Mouse (Mus musculus): ENCODE measurements around the gene Cry2. TPM values are rescaled to one million over a fixed set of nuclear protein-coding genes. Genes with fewer than 3 reads are reported as not detected.

Cry2 gene
- total RNA-seq, 1 experiment from 2014 or later = 7.3 TPM

DNA sequence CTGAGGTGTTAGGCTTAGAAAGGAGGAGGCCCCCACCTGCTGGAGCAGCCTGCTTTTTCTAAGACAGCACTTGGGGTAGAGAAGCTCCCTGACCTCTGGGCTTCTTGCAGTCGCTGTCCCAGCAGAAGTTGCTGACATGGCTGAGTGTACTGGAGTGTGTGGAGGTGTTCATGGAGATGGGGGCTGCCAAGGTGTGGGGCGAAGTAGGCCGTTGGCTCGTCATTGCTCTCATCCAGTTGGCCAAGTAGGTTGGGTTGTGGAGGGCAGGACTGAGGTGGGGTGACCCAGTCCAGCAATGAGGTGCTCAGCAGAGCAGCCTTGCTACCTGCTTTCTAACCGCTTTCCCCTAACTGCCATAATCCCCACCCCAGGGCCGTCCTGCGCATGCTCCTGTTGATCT lies 56.5 kb downstream of the Cry2 start:
- ATAC-seq (replicated peaks; ENCODE audit: insufficient number of reproducible peaks, low FRiP score, low TSS enrichment, poor library complexity, severe bottlenecking) = no peak

DNA sequence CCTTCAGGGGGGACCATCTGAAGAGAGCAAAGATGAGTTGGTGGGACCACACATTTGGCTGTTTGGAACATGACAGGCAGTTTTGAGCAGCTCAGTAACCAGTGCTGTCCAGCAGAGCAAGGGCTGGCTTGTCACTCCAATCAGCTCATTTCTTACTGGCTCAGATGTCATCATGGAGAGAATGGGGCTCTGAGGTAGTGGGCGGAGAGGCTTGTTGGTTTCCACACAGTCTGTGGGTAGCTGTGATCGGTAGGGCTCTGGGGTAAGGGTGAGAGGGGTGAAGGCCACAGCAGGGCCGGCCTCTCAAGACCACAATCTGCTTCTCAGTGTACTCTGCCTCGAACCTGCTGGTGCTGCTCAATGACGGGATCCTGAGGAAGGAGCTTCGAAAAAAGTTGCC lies 57.5 kb downstream of the Cry2 start:
- no peak for ATAC-seq (replicated peaks; ENCODE audit: insufficient number of reproducible peaks, low FRiP score, low TSS enrichment, poor library complexity, severe bottlenecking)

- no peak for ATAC-seq (replicated peaks; ENCODE audit: insufficient number of reproducible peaks, low FRiP score, low TSS enrichment, poor library complexity, severe bottlenecking)
Observed at GRCm38 (mm10) chr2:92375788-92376187, 58.1 kb downstream of the Cry2 start.

GRCm38 (mm10) chr2:92375099-92375623 lies 58.7 kb downstream of the Cry2 start:
- ATAC-seq (replicated peaks; ENCODE audit: insufficient number of reproducible peaks, low FRiP score, low TSS enrichment, poor library complexity, severe bottlenecking) = peak; percentile 94

DNA sequence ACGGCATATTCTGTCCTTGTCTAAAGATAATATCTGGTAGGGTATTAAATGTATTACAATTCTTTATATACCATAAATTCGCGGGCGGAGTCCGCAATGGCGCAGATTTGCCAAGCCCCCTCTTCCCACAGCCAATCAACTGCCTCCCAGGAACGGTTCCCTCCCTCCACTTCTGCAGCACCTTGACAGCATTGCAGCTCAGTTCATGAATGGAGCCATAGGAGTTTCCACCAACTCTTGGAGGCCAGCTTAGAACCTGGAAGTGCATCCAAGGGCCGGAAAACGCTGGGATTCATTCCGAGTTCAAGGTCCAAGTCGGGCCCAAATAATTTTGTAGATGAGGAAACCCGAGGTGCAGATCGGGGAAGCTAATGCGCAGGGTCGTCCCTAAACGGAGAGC lies 59.3 kb downstream of the Cry2 start, which contains the start of the genes Pex16 and Large2:
Gene Pex16 (plus strand): TSS at position 163 of the 400 bp plus-strand sequence.
Gene Large2 (minus strand): TSS at position 356 of the 400 bp plus-strand sequence.
- no peak for ATAC-seq (replicated peaks; ENCODE audit: insufficient number of reproducible peaks, low FRiP score, low TSS enrichment, poor library complexity, severe bottlenecking)

- ATAC-seq (replicated peaks; ENCODE audit: insufficient number of reproducible peaks, low FRiP score, low TSS enrichment, poor library complexity, severe bottlenecking) = no peak
Observed at GRCm38 (mm10) chr2:92373437-92373813, 60.4 kb downstream of the Cry2 start.

DNA sequence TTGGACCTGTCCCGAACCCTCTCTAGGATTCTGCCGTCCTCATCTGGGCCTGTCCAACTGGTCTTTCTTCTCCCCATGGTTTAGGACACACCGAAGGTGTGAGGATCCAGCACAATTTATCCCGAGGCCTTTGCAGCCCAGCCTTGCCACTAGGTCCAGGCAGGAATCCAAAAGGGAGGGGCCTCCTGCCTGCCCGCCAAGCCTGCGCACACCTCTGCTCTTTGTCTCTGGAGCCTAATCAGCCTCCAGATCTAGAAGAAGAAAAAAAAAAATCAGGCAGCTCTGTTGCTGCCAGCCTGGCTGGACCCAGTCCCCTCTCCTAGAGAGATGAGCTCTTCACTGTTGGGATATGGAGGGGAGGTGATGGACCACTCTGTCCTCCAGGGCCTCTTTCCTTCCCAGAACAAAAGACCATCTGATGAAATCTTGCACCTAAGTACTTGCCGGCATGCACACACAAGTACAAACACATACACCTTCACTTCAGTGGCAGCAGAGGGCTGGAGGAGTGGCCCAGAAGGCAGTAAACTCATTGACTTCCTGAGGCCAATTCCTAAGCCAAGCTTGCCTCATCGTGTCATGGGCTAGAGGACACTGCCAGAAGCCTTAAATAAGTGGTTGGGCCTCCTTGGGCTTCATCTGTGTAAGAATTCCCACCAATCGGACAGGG lies 60.9 kb downstream of the Cry2 start:
- ATAC-seq (replicated peaks; ENCODE audit: insufficient number of reproducible peaks, low FRiP score, low TSS enrichment, poor library complexity, severe bottlenecking) = no peak

DNA sequence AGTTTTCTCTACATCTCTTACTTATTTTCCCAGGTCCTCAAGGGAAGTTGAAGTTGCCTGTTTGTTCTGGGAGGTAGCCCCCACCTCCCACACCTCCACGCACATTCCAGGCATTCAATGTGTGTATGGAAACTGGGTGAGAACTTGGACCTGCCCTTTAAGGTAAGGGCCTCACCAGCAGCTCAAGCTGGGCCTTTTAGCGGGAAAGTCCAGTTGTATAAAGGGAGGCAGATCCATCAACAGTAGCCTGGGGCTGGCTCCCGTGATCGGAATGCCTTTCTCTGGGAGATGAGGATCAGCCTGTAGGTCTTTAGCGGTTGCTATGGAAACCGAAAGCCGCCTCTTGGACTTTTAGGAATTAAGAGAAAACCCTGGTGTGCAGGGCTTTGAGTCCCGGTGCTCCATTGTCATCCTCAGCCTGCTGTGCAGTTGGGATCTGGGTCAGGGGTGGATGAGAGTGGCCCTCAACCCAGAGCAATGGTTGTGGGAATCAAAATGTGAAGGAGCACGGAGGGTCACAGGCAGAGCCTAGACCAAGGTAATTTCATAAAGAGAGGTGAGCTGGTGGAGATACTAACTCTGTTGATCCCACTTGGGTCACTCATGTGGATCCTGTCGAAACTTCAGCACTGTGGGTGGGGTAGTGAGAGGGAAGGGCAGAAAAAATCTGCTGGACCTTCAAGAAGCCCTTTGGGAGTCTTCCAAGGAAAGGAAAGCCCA lies 61.7 kb downstream of the Cry2 start:
- ATAC-seq (replicated peaks; ENCODE audit: insufficient number of reproducible peaks, low FRiP score, low TSS enrichment, poor library complexity, severe bottlenecking) = no peak

DNA sequence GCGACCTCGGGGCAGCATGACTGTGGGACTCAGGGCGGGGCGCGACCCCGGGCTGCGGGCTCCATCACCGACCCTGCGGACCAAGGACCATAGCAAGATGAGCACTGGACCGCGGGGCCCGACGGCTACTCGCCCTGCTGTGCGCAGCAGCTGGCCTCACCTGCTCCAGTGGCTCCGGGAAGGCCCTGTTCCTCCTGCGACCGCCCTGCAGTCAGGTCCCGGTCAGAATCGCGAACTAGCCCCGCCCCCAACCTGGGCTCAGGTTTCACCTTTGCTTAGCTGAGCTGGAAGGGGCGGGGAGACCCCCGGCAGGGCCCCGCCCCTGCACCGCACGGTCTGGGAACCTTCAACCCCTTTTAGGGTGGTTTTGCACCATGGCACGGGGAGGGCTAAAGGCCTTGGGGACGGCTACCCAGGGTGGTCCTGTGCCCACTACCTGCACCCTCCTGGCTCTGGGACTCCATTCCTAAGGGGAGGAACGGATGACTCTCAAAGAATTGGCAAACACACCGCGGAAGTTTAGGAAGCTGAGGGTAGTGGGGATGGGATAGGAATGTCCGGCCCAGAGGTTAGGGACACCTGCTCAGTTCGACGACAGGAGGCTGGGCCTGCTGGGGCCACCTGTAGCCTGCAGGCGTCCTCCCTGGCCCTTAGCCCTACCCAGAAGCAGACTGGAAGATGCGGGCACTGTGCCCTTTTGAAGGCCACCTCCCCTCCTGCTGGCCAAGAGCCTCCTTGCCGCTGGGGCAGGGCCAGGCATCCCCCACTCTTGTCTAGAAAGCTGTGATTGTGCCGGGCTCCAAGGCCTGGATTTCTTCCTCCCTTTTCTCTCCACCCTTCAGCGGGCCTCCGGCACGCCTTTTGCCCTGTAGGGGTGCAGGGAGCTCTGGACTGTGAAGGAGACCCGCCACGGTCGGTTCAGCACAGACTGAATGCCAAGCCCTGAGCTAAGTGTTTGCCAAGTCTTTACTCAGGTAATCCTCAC lies 62.7 kb downstream of the Cry2 start:
- ATAC-seq (replicated peaks; ENCODE audit: insufficient number of reproducible peaks, low FRiP score, low TSS enrichment, poor library complexity, severe bottlenecking) = no peak

GRCm38 (mm10) chr2:92370375-92370774 lies 63.5 kb downstream of the Cry2 start:
- ATAC-seq (replicated peaks; ENCODE audit: insufficient number of reproducible peaks, low FRiP score, low TSS enrichment, poor library complexity, severe bottlenecking) = no peak

GRCm38 (mm10) chr2:92367383-92368029 lies 66.3 kb downstream of the Cry2 start:
- ATAC-seq (replicated peaks; ENCODE audit: insufficient number of reproducible peaks, low FRiP score, low TSS enrichment, poor library complexity, severe bottlenecking) = no peak

DNA sequence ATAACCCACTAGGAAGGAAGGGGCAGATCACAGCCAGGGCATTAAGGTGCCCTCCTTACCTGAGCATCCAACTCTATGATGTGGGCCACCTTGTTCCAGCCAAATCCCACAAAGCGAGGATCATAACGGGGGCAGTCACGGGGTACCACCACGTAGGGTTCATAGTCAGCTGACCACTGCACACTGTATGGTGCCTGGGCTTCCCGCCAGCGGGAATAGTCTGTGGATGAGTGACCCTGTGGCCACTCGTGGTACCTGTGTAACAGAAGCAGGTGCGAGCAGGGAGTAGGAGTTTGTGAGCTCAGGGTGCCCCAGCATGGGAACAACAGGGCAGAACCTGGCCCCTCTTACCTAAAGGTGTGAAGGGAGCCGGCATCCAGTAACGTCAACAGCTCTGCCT lies 68.3 kb downstream of the Cry2 start:
- ATAC-seq (replicated peaks; ENCODE audit: insufficient number of reproducible peaks, low FRiP score, low TSS enrichment, poor library complexity, severe bottlenecking) = no peak

DNA sequence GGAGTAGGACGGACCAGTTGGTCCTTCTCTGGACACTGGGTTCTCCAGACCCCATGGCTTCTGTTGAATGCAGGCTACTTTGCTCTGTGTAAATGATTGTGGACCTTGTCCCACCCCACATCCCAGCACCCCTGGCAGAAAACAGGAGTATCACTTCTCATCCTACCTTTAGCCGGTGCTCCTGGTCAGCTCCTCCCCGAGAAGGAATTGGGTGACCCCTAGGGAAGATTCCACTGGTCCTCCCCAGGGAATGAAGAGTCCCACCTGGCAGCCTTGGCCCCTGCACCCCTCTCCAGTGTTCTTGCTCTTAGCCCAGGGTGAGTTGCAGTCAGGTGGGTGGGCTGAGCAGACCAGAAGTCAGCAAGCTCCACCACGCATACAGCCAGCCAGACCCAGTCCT lies 69.8 kb downstream of the Cry2 start:
- no peak for ATAC-seq (replicated peaks; ENCODE audit: insufficient number of reproducible peaks, low FRiP score, low TSS enrichment, poor library complexity, severe bottlenecking)

- ATAC-seq (replicated peaks; ENCODE audit: insufficient number of reproducible peaks, low FRiP score, low TSS enrichment, poor library complexity, severe bottlenecking) = no peak
Observed at GRCm38 (mm10) chr2:92362571-92363228, 71.1 kb downstream of the Cry2 start.

DNA sequence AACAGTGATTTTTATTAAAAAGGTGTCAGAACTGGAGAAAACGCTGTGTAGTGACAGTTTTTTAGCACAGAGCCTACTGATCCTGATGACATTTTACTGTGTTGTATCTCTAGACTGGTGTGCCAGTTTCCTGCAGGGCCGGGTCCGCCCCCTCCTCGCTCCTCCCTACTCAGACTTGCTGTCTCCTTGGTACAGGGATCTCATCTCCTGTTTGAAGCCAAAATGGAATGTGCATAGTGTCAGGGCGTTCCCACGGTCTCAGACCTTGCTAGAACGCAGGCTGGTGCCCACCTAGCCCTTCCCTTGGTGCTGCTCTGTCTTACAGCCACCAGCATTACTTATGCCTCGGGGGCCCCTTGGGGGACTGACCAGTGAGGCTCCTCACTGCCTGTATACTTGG lies 72.0 kb downstream of the Cry2 start:
- ATAC-seq (replicated peaks; ENCODE audit: insufficient number of reproducible peaks, low FRiP score, low TSS enrichment, poor library complexity, severe bottlenecking) = no peak

DNA sequence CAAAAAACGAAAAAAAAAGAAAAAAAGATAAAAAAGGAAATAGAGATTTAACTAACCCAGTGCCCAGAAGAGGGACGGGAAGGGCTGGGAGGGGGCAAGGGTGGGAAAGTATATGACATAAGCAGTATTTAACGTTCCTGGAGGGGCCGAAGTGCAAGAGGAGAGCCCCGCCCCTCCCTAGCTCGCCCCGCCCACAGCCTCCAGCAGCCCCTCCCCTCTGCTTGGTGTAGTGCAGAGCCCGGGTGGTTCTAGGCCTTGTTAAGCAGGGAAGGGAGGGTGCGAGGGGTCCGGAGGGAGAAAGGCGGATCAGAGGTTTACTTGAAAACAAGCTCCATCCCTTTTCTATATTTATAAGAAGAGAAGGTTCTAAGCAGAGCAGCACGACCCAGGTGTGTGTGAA lies 73.0 kb downstream of the Cry2 start:
- ATAC-seq (replicated peaks; ENCODE audit: insufficient number of reproducible peaks, low FRiP score, low TSS enrichment, poor library complexity, severe bottlenecking) = no peak

DNA sequence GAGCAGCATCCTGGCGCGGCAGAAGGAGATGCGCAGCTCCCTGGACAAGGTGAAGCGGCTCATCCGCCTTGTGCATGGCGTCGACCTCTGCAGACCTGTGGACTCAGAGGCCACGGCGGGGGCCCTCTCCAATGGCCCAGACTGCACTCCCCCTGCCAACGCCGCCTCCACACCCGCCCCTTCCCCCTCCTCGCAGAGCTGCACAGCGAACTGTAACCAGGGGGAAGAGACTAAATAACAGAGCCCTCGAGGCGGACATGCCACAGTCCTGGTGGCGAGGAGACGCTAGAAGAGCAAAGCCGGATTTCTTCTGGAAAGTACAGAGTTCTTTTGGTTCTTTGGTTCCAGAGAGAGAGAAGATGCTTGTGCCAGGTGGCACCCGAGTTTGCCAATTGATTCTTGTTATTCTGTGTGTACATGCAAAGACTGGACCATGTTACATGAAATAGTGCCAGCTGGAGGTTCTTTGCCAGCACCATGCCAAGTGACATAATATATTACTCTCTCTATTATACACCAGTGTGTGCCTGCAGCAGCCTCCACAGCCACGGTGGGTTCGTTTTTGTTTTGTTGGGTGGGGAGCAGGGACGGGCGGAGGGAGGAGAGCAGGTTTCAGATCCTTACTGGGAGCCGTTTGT lies 73.5 kb downstream of the Cry2 start:
- ATAC-seq (replicated peaks; ENCODE audit: insufficient number of reproducible peaks, low FRiP score, low TSS enrichment, poor library complexity, severe bottlenecking) = no peak

DNA sequence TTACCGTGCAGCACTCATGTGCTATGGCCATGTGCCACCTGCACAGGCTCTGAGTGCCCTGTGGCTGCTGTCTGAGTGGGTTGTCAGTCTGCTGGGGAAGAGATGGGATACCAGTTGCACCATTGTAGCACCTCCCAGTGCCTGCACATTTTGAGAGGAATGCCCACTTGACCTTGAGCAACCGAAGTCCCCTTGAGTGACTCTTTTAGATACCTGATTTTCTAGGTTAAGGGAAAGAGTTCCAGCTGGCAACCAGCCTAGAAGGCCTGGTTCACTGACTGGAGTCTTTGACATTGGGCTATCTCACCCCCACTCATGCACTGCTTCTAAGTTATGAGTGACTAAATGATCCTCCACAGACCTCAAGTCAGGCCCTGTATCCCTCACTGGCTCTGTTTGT lies 74.5 kb downstream of the Cry2 start:
- no peak for ATAC-seq (replicated peaks; ENCODE audit: insufficient number of reproducible peaks, low FRiP score, low TSS enrichment, poor library complexity, severe bottlenecking)

All from monocyte, adult 5-6 weeks (primary cell).